Mouse (Mus musculus): ENCODE measurements around the gene Olfr715.

DNA sequence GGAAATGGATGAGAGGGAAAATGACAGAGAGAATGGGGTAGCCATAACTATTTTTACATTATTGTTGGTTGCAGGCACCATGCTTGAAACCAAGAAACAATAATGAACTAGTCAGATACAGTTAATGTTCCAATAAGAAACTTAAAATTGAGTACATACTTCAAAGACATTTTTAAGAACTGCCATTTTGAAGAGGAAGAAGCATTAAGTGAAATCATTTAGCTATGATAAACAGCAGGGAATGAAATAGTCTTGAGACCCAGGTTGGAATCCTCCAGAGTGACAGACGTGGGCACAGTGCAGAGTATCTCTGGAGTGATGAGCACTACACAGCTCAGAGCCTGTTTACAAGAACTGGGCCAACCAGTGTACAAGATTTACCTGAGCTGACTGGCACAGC, 38.0 kb downstream of the Olfr715 start, which contains the start of gene Olfr17:
- no peak for TF ChIP-seq CTCF (IDR thresholded peaks at IDR 0.05; ENCODE audit: low read depth)
- no peak for TF ChIP-seq EP300 (IDR thresholded peaks at IDR 0.05; ENCODE audit: low read depth)

Data from liver, postnatal 0 days (tissue).